14 mouse cellular contexts compared by ENCODE assay signal in the genomic region with DNA sequence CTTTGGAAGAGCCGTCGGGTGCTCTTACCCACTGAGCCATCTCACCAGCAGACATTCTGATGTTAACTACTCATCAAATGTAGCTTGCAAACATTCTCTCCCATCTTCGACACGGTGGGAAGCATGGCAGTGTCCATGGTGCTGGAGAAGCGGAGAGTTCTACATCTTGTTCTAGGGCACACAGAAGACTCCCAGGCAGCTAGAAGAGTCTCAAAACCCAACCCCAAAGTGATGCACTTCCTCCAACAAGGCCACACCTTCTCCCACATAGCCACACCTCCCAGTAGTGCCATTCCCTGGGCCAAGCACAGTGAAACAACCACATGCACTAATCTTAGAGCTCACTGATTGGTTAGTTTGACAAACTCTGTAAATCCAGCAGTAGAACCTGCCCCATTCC. TPM values are rescaled to one million over a fixed set of nuclear protein-coding genes. Genes with fewer than 3 reads are reported as not detected.
DNase-seq lines count a peak whose midpoint lies in the region; ATAC-seq lines count a peak whose summit lies in the region.
"Had no signal": no experiment of that assay in that cellular context is flagged by ENCODE, and none has a peak within 500 bp of the region (broad histone marks: within the 10 kb centered on the region; RNA-seq: fewer than 3 reads in every experiment).

No protein-coding gene starts in this region.

- H3K27me3 ChIP-seq in liver, embryonic 13.5 days: 0 out of 2 replicates have a peak, but pooled peaks cover 3% of the 10 kb centered on the region
- no peaks in the 10 kb centered on the region for H3K27me3 ChIP-seq in liver, embryonic 11.5 days (replicated peaks; ENCODE audit: control insufficient read depth, insufficient read depth, low read length)
- H3K27me3 ChIP-seq: embryonic facial prominence, embryonic 15.5 days had no signal

- WGBS in liver, embryonic 13.5 days (ENCODE audit: insufficient replicate concordance): 44% methylated on average over 5 of the region's 5 CpGs
- WGBS in liver, embryonic 11.5 days: 41% methylated on average over 5 of the region's 5 CpGs

- H3K9ac ChIP-seq in liver, embryonic 13.5 days: no peak overlapping the region
- no peak overlapping the region for H3K9ac ChIP-seq in liver, embryonic 11.5 days (ENCODE audit: low read depth, low read length)
- H3K9ac ChIP-seq: embryonic facial prominence, embryonic 15.5 days had no signal

- peak; percentile 9 for DNase-seq in liver, embryonic 13.5 days
- no peak for DNase-seq in liver, embryonic 11.5 days (ENCODE audit: low spot score)
- DNase-seq in MEL-GATA-1-ER (ENCODE audit: extremely low read depth, low read depth): peak; percentile 79
- DNase-seq in yolk sac, embryonic 10.5 days (ENCODE audit: low spot score): peak; percentile 25
- no peak for DNase-seq in kidney, postnatal 14 days
- DNase-seq in thymus, postnatal 25 days: no peak
- DNase-seq: heart, postnatal 4 days; liver, postnatal 0 days; right cerebral cortex, postnatal 4 days had no signal

- H3K36me3 ChIP-seq in liver, embryonic 13.5 days: peaks cover 12% of the 10 kb centered on the region
- H3K36me3 ChIP-seq in liver, embryonic 11.5 days (ENCODE audit: control insufficient read depth, insufficient read depth, low read length): no peaks in the 10 kb centered on the region; the same call in 1 of the 2 replicates

- no peak overlapping the region for H3K4me2 ChIP-seq in liver, embryonic 13.5 days
- H3K4me2 ChIP-seq in liver, embryonic 11.5 days: no peak overlapping the region

- no peaks in the 10 kb centered on the region for H3K9me3 ChIP-seq in liver, embryonic 13.5 days (replicated peaks)
- no peaks in the 10 kb centered on the region for H3K9me3 ChIP-seq in liver, embryonic 11.5 days (ENCODE audit: control insufficient read depth, low read length)
- H3K9me3 ChIP-seq: embryonic facial prominence, embryonic 15.5 days; heart, embryonic 12.5 days; limb, embryonic 10.5 days had no signal

- no peak overlapping the region for H3K4me3 ChIP-seq in liver, embryonic 13.5 days (replicated peaks)
- H3K4me3 ChIP-seq in liver, embryonic 11.5 days (ENCODE audit: low read depth, low read length): no peak overlapping the region

- H3K27ac ChIP-seq in liver, embryonic 13.5 days: no peak overlapping the region
- H3K27ac ChIP-seq in liver, embryonic 11.5 days (ENCODE audit: low read depth, low read length): no peak overlapping the region
- H3K27ac ChIP-seq: embryonic facial prominence, embryonic 15.5 days; kidney, postnatal 0 days; limb, embryonic 10.5 days had no signal

- peaks cover 27% of the 10 kb centered on the region for H3K4me1 ChIP-seq in liver, embryonic 13.5 days (replicated peaks)
- H3K4me1 ChIP-seq in liver, embryonic 11.5 days (replicated peaks; ENCODE audit: control insufficient read depth, insufficient read depth, low read length): peaks cover 11% of the 10 kb centered on the region

- no peak for ATAC-seq in liver, embryonic 13.5 days (ENCODE audit: low read depth)
- no peak for ATAC-seq in liver, embryonic 11.5 days (replicated peaks; ENCODE audit: low FRiP score)
- ATAC-seq in megakaryocyte, adult 5-6 weeks (ENCODE audit: poor library complexity, severe bottlenecking): 0 out of 2 replicates have a peak, but pooled peaks have one; percentile 18
- ATAC-seq: liver, postnatal 0 days had no signal

RNA-seq across cellular contexts. Expression of gene Rfxap, which starts 1.5 kb away (rescaled TPM):
- polyA plus RNA-seq in liver, embryonic 13.5 days (2015; fragmentation: Nextera tagmentation; extraction: Ambion mirVana): 16.6 and 20.9 TPM in 2 replicates
- 38.1 and 38.7 TPM in 2 replicates for polyA plus RNA-seq in liver, embryonic 11.5 days (2014; fragmentation: Nextera tagmentation; extraction: Ambion mirVana)
- total RNA-seq in megakaryocyte, adult 5-6 weeks (2015): 47.3 and 53.8 TPM in 2 replicates
- total RNA-seq in megakaryocyte, adult 5-6 weeks (2017): 42.0 and 58.7 TPM in 2 replicates

RNA-seq across cellular contexts. Expression of gene Smad9, which starts 53.7 kb away (rescaled TPM):
- 0.06 and 0.09 TPM in 2 replicates for polyA plus RNA-seq in liver, embryonic 13.5 days (2015; fragmentation: Nextera tagmentation; extraction: Ambion mirVana)
- 0.51 and 0.66 TPM in 2 replicates for polyA plus RNA-seq in liver, embryonic 11.5 days (2014; fragmentation: Nextera tagmentation; extraction: Ambion mirVana)
- total RNA-seq in megakaryocyte, adult 5-6 weeks (2015): not detected in 2 replicates
- not detected in 2 replicates for total RNA-seq in megakaryocyte, adult 5-6 weeks (2017)

Comparison
In these comparisons a context has a peak if more than half of its experiments do, and no peak if none do; other contexts are left out.
1. DNase-seq: peak in liver, embryonic 13.5 days (single experiment), MEL-GATA-1-ER (single experiment) and yolk sac, embryonic 10.5 days (single experiment); none in liver, embryonic 11.5 days (single experiment), kidney, postnatal 14 days (single experiment) and thymus, postnatal 25 days (single experiment).